Mouse (Mus musculus) adrenal gland, postnatal 14 days (tissue): Measurements from ENCODE around the gene Pinlyp. TPM values are rescaled to one million over a fixed set of nuclear protein-coding genes. Genes with fewer than 3 reads are reported as not detected.

Experiments used
- DNase-seq: peaks from one replicate; pipeline ENCODE4 v3.0.0; 2021; ENCODE audit warnings: mixed read lengths
- long read RNA-seq, 2 experiments: library from polyadenylated mRNA; stranded (forward); transcript quantifications; one replicate each; pipeline ENCODE4 v2.0.0; 2021
- total RNA-seq: library from RNA; stranded (reverse); gene quantifications from 2 replicates; pipeline ENCODE4 v1.2.3, GENCODE M21; 2021

Pinlyp gene
- total RNA-seq: not detected in 2 replicates
- long read RNA-seq, experiment 1: 0 reads
- long read RNA-seq, experiment 2: 0 reads

DNA sequence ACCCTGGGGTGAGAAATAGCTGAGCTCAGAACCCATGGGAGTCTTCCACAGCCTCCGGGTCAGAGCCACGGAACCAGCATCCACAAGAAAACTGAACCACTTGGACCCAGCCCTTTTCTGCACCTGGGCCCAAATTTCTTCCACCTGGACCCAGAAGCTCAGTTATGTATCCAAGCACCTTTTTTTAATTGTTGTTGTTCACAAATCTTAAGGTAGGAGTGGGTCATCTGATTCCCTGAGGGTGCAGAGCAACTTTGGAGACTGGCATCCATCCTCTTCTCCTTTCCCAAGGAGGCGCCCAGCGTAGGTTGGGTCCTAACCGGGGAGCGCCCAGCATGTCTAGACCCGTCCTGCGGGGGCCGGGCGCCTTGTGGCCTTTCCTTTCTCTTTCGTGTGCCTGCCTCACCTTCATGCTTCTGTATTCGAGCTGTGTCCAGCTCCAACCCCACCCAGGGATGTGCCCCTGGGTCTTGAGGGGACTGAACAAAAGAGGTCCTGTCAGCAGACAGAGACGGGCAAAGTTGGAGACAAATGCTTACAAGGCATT, at the start of gene Pinlyp, which contains the start of gene Xrcc1:
Gene Pinlyp, minus strand, starts transcription at position 51 of the 547 bp plus-strand sequence.
Gene Xrcc1, plus strand, starts transcription at position 222 of the 547 bp plus-strand sequence.
- no peak for DNase-seq

DNA sequence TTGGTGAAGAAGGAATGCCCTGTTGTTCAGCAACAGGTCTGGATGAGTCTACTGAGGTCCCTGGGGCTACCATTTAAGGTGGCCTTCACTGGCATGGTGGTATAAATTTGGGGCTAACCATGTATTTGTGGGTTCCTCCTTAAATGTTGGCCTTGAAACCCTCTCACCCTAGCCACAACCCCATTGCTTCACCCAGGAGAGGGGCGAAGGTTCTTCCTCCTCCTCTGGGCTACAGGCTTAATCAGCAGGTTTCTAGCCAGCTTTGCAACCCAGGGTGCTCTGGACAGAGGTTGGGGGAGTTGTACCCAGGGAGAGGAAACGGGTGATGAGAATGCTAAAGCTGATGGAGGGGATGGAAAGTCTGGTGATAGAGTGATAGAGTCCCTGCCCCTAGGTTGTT, 49.5 kb upstream of the Pinlyp start:
- no peak for DNase-seq

DNA sequence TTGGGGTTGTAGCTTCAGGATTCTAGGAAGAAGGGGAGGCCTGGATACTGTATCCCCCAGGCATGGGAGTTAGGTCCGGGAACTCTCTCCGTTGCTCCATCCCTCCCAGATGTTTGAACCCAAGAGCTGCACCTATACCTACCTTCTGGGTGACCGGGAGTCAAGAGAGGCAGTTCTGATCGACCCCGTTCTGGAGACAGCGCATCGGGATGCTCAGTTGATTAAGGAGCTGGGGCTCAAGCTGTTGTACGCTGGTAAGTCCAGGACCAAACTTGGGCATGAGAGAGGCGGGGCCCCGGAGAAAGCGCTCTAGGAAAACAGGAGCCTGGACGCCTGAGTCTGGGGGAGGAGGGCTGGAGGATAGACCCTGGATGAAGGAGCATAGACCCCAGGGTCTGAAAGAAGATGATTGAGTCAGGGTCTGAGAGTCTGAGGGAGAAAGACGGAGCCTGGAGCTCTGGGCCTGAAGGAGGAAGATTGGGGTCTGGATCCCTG, 48.4 kb upstream of the Pinlyp start:
- no peak for DNase-seq

DNA sequence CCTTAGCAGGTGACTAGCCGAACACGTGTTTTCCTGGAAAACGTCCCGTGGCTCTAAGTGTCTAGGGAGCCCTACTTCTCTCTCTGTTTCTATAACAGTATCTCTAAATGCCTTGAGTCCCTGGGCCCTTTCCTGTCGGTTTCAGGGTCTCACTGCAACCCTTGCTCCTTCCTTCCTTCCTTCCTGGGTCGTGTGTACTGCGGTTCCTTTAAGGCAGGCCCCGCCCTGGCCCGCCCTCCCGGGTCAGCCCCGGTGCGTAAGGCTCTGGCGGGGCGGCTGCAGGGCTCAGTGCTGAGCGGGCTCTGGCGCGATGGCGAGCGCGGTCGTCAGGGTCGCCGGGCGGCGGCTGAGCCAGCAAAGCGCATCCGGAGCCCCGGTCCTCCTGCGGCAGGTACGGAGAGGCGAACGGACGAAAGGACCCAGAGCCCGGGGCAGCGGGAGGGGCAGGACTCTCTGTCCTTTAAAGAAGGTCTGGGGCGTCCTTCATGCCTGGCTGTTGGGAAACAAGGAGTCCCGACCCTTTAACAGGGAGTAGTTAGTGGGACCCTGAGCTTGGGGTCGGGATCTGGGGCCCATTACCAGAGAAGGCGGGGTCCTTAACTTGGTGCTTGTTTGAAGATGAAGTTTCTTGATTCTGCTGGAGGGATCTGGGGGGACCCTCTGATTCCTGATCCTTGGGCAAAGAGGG, 47.8 kb upstream of the Pinlyp start:
- DNase-seq: peak; percentile 87

DNA sequence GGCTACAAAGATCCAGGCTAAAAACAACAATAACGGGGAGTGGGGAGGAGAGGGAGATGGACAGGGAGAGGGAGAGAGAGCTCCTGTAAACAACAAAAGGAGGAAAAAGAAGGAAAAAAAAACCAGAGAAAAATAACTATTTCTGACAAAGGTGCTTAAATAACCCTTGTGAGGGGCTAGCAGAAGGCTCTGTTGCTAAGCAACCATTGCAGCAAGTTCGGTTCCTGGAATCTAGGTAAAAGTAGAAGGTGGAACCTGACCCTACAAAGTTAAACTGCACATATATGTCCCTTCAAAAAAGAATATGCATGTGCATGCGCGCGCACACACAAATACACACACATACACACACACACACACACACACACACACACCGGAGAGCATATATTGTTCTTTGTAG, 46.9 kb upstream of the Pinlyp start:
- DNase-seq: no peak

DNA sequence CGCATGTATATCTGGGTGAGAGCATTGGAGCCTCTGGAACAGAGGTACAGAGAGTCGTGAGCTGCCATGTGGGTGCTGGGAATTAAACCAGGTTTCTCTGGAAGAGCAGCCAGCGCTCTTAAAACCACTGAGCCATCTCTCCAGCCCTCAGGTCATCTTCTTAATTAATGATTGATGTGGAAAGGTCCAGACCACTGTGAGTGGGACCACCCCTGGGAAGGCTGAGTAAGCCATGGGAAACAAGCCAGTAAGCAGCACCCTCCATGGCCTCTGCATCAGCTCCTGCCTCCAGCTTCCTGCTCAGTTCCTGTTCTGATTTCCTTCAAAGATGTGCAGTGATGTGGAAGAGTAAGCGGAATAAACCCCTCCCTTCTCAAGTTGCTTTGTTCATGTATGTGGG, 46.2 kb upstream of the Pinlyp start:
- DNase-seq: no peak

DNA sequence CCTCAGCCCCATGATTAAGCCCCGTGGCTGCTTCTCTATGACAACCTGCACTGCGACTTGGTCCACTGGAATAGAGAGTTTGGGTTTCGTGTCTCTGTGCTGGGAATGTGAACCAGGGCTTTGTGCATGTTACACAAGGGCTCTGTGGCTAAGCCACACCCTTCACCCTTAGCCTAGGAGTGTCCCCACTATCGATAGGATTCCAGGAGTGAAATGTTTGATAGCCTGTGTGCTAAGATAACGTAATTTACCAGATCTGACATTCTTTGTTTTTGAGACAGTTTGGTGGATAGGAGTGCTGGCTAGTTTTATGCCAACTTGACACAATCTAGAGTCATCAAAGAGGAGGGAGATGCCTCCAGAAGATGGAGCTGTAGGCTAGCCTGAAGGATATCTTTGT, 45.8 kb upstream of the Pinlyp start:
- DNase-seq: no peak

DNA sequence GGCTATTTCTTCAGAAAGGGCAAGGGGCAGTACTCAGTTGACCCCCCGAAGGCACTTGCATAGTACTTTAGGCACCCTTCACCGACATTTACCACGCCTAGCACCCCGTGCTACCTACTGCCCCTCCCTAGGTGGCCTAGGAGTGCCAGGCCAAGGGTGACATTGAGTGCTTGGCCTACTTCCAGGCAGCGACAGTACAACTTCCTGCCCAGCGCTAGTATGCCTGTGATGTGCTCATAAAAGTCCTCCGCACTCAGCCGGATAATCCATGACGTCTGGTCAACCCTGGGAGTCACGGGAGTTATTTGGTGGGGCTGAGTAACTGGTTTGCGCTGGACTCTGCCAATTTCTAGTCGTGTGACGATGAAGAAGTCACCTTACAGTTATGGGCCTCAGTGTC, 42.4 kb upstream of the Pinlyp start:
- DNase-seq: peak; percentile 83

DNA sequence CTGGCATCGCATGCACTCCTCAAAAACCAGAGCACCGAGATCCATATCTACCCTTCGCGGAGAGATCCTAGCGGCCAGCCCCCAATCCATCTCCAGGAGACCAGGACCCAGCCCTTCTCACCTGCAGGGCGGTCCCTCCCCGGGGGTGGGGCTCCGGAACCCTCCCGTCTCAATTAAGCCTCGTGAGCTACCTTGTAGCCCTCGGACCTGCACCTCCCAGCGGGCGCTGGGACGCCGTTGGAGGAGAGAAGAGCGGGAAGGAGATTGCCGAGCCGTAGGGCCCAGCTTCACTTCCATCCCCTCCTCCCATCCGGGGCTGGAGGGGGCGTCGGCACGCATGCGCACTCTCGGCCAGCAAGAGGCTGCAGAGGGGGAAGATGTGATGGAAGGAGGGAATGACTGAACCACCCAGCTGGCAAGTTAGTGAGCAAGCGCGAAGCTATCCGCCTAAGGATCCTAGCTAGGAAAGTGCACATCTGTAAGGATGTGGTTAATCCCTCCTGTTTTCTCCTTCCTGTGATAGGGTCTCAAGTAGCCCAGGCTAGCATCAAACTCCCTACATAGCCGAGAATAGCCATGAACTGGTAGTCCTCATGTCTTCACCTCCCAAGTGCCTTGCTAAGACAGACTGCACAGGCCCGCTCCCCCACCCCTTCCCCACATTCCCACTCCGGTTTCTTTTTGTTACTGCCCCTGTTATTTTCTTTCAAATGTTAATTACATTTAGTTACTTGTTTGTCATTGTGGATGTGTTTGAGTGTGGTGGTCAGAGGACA, 41.6 kb upstream of the Pinlyp start, which contains the start of the genes Ethe1 and Zfp575:
Gene Ethe1, plus strand, starts transcription at position 214 of the 776 bp plus-strand sequence.
Gene Zfp575, minus strand, starts transcription at position 312 of the 776 bp plus-strand sequence.
- DNase-seq: peak; percentile 60

DNA sequence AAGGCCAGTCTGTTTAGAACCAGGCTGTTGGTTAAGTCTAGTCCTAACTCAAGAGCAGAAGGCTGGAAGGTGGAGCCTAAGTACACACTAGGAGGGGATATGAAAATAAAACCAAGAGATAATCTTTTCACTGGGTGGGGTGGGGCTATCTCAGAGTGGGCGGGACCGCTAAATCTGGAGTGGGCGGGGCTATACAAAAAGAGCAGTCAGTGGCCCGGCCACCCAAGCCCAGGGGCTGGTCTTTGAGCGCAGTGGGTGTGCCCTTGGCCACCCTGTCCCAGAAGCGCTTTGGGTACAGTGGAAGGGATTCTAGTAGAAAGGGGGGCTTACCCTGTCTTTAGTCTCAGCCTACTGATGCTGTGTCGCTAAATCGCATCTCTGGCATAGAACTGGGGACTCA, 40.9 kb upstream of the Pinlyp start:
- no peak for DNase-seq

DNA sequence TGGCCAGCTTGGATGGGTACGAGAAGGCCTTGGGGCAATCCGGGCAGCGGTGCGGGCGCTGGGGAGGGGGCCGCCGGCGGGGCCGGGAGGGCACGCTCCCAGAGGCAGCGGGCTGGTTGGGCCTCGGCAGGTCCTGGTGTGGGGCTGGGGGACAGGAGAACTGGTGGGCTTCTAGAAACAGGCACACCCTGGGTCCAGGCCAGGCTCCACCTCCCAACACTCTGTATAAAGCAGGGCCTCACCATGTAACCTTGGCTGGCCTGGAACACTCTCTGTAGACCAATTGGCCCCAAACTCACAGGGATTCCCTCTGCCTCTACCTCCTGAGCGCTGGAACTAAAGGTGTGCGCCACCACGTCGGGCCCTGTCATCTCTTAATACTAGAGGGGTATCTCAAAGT, 40.1 kb upstream of the Pinlyp start:
- no peak for DNase-seq

DNA sequence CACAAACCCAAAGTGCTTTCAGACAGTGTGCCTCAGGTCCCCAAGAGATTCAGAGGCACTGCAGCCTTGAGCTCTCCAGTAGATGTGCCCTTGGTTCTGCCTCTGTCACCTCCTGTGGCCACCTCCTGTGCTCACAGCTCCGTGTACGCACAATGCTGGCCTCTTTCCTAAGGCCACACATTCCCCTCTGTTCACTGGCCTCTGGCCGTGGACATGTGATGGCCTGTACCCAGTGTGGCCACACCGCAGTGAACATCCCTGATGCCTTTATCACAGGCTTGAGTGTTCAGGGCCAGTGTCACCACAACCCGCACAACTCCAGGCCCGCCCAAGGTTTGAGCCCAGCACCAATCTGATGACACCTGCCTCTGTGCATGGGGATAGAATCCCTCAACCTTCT, 39.0 kb upstream of the Pinlyp start:
- peak; percentile 53 for DNase-seq

DNA sequence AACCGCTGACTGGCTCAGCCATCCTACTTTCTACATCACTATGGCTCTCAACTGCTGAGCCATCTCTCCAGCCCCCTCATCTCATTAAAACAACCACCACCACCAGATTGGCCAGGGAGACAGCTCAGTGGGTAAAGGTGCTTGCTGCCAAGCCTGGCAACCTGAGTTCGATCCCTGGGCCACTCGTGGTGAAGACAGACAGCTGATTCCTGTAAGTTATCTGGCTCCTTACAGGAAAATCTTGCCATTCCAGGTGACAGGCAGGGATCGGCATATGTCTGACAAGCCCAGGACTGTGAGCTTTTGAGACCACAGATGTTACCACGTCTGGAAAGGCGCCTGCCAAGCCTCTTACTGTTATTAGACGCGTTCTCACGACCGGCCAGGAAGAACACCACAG, 31.9 kb upstream of the Pinlyp start:
- no peak for DNase-seq

DNA sequence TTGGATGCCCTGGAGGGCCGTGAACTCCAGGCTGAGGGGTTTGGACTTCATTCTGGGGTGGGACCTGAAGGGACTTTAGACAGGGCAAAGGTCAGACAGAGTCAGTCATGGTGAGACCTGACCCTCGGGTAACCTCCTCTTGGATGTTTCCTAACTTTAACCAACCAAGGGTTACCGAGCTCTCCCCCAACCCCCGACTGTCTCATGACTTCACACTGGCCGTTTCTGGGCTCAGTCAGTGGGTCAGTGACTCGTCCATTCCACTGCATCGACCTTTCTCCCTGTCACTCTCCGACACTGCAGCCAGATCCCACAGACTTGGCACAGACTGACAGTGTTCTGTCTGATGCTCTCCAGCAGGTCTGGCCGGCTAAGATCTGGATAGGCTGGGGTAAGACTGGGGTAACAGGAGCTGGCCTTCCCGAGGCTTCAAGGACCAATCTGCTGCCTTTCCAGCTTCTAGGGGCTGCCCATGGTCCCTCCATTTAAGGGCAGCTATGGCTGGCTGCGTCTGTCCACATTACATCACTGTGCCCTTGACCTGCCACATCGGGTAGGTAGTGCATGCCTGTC, 28.4 kb upstream of the Pinlyp start:
- peak; percentile 40 for DNase-seq

DNA sequence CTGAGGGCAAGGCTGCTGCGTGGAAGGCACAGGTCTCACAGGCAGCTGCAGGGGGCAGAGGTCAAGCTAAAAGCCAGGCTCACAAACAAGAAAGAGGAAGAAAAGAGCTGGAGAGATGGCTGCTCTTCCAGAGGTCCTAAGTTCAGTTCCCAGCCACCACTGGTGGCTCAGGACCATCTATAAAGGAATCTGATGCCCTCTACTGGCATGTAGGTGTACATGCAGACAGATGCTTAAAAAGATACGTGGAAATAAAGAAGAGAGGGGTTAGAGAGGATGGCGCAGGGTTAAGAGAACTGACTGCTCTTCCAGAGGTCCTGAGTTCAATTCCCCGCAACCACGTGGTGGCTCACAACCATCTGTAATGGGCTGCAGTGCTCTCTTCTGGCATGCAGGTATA, 26.5 kb upstream of the Pinlyp start:
- no peak for DNase-seq

DNA sequence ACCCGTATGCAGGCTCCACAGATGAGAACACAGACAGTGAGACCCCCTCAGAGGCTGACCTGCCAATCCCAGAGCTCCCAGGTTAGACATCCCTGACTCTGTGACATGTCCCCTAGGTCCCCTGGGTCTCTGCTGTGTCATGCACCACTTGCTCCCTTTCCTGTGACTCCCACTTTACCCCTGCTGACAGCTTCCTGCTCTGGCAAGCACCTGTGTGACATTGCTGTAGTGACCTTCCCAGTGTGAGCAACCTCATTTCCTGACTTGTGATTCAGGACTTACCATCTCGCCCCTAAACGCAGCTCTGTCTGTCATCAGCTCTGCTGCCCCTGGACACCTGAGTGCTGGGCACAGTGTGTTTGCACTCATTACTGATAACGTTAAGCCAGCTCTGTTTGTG, 25.2 kb upstream of the Pinlyp start:
- DNase-seq: no peak

DNA sequence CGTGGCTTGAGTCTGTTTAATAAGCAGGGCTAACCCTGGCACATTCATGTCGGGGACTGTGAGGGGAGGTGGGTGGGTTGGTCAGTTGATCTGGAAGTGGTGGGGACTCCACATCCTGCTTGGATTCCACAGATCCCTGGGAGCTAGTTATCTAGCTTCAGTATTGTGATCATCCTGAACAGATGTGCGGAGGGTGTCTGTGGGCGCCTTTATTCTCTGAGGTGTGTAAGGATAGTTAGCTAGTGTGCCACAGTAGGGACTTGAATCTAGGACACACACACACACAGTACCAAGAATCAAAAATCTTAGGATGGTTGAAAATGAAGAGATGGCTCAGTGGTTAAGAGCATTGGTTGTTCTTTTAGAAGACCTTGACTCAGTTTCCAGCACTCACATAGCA, 22.6 kb upstream of the Pinlyp start:
- no peak for DNase-seq

DNA sequence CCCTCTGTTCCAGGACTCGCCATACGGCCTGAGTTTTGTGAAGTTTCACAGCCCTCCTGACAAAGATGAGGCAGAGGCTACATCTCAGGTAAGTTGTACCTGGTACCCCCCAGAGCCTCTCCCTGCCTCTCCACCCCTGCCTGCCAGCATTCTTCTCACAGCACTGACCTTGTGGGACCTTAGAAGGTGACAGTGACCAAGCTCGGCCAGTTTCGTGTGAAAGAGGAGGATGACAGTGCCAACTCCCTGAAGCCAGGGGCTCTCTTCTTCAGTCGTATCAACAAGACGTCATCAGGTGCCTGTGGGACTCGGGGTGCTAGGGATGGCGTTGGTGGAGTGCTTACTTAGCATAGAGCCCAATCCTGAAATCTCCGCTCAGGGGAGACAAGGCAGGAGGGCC, 20.3 kb upstream of the Pinlyp start:
- DNase-seq: no peak

DNA sequence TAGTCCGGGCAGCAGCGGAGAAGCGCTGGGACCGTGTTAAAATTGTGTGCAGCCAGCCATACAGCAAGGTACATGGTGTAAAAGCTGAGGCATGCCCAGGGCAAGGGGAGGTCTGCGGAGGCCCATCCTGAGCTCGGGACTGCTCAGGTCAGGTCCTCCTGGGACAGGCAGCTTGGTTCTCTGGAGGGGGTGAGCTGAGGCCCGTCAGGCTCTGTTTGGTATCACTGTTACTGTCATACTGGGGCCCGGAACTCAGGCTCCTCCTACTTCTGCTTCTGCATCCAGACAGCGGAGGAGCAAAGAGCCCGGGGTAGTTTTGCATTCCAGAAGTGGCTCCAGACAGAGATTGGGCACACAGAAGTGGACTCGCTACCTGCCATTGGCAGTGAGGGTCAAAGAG, 19.7 kb upstream of the Pinlyp start:
- no peak for DNase-seq

DNA sequence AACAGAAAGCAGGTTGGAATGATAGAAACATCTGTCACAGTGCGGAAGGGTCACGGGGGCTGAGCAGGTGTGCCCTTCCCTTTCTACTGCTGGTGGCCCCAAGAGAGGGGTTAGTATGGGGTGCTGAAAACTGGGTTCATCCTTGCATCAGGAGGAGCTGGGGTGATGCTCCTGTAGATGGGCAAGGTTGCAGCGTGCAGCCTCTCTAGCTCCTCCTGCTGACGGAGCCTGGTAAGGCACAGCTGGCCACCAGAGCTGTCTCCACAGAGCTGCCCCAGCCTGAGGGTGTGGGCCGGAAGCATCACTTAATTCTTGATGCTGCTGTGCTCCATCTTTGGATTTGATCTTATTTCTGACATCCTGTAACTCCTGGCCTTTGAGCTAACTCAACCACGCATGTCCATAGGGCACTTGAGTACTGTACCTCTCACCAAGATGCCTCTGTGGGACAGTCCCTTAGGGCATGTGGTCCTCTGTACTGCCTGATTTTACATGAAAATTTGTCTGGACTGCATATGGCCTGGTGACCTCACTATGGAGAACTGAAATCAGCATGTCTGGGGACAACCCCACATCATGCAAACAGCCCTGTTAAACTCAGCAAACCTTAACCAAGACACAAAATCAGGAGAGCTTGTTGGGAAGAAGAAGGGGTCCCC, 18.8 kb upstream of the Pinlyp start:
- DNase-seq: peak; percentile 86

DNA sequence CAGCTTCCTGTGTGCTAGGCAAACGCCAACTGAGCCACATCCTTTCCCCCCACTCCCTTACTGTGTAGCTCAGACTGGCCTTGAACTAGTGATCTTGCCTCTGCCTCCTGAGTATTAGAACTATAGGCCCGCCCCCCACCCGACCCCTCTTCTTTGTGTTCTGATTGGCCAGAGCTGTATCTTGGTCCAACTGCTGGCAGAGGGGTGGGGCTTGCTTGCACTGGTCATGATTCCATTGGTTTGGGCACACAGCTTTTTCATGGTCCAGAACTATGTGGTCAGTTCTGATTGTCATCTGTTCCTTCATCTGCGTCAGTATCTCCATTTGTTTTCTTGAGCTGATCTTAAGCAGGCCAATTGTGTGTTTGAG, 17.9 kb upstream of the Pinlyp start:
- no peak for DNase-seq

DNA sequence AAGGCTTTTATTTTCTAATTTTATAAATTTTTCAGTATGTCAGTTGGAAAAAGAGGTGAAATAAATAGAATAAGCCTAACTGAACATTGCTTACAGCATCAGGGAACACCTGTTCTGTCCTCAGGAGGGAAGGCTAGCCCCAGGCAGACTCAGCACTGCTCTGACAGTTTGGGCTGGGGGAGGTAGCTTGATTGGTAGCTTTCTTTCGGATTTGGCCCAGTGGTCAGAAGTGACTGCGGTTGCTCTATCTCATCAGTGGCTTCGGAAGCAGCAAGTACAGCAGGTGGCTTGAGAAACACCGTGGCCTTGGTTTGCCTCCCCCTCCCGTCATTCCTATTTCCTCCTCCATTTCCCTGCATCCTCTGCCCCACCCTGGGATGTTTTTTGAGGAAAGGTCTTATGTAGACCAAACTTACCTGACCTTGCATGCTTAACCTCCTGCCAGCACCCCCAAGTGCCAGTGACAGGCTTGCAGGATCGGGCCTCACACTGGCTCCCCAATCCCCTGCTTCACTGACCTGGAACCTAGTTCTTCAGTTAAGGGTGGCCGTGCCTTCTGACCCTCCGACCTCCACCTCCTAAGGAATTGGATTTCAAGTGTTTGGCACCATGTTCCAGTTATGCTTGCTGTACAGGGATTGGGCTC, 17.4 kb upstream of the Pinlyp start:
- DNase-seq: no peak
